Mouse (Mus musculus) megakaryocyte, embryonic 14.5 days (primary cell): ENCODE data around the gene Anln.

Experiments used
- FLI1 ChIP-seq: IDR thresholded peaks from 2 replicates; pipeline ENCODE4 v1.6.1; 2012; ENCODE audit warnings: low read length, inconsistent platforms, mixed read lengths
- GATA1 ChIP-seq: IDR thresholded peaks from 3 replicates; pipeline ENCODE4 v1.6.1; 2012; ENCODE audit warnings: mixed read lengths, low read length, inconsistent platforms, borderline replicate concordance

GRCm38 (mm10) chr9:22409501-22409900 is 20.5 kb upstream of the Anln start:
- TF ChIP-seq GATA1 (no peak), FLI1 (no peak)
